Mouse (Mus musculus) CH12.LX (cell line): ENCODE data around the gene Zfp575. TPM values are rescaled to one million over a fixed set of nuclear protein-coding genes. Genes with fewer than 3 reads are reported as not detected.

Source experiments
- DNase-seq: peaks from one replicate; pipeline ENCODE4 v3.0.0-alpha.2; 2013; ENCODE audit errors: extremely low read depth
- H3K27ac ChIP-seq: 2 replicates; pipeline ENCODE4 v1.5.1; 2012; ENCODE audit warnings: low read depth, mild to moderate bottlenecking, control low read depth, moderate library complexity; ENCODE audit not compliant: insufficient read depth
- H3K27me3 ChIP-seq: replicated peaks from 2 replicates; pipeline ENCODE3; 2012; ENCODE audit warnings: inconsistent platforms
- H3K36me3 ChIP-seq, 2 experiments: replicated peaks in 1 of 2; 2 replicates each; pipeline versions ENCODE3 to v1.6.1; 2012; ENCODE audit warnings: inconsistent platforms in 1 of 2, low read length in 1 of 2, mild to moderate bottlenecking in 1 of 2, mixed read lengths in 1 of 2, moderate library complexity in 1 of 2; ENCODE audit not compliant: control insufficient read depth in 1 of 2, insufficient read depth in 1 of 2
- H3K4me1 ChIP-seq, 2 experiments: 2 replicates each; pipeline ENCODE4 v1.6.1; 2012; ENCODE audit warnings: inconsistent platforms in 1 of 2, moderate library complexity in 1 of 2; ENCODE audit not compliant: insufficient read depth in 2 of 2, control insufficient read depth in 1 of 2
- H3K4me2 ChIP-seq: 2 replicates; pipeline ENCODE4 v1.6.1; 2012; ENCODE audit warnings: low read depth, mild to moderate bottlenecking, control low read depth; ENCODE audit not compliant: poor library complexity, insufficient read depth, severe bottlenecking
- H3K4me3 ChIP-seq, 3 experiments: fragments of 150-350 bp in 1 of 3; sonication (generic) in 1 of 3; replicated peaks in 1 of 3; 2 replicates each; pipeline versions ENCODE3 to v1.5.1; 2011 to 2012; ENCODE audit warnings: low read depth in 2 of 3, low read length in 2 of 3, mild to moderate bottlenecking in 2 of 3, moderate library complexity in 2 of 3, control low read depth in 1 of 3, improper control_type of control experiment in 1 of 3, inconsistent platforms in 1 of 3, mixed read lengths in 1 of 3; ENCODE audit not compliant: poor library complexity in 1 of 3
- H3K79me2 ChIP-seq: replicated peaks from 2 replicates; pipeline ENCODE4 v1.6.1; 2012; ENCODE audit warnings: mild to moderate bottlenecking, moderate library complexity; ENCODE audit not compliant: control insufficient read depth, poor library complexity, insufficient read depth, severe bottlenecking; ENCODE audit errors: extremely low read depth
- H3K9ac ChIP-seq: 2 replicates; pipeline ENCODE4 v1.6.1; 2012; ENCODE audit warnings: low read depth, mild to moderate bottlenecking, control low read depth, moderate library complexity; ENCODE audit not compliant: insufficient read depth
- H3K9me3 ChIP-seq: replicated peaks from 2 replicates; pipeline ENCODE3; 2012; ENCODE audit warnings: low read length, inconsistent platforms, mixed read lengths
- BHLHE40 ChIP-seq: IDR thresholded peaks from 2 replicates; pipeline ENCODE4 v1.6.1; 2011; ENCODE audit warnings: mild to moderate bottlenecking, low read depth, low read length, improper control_type of control experiment
- CTCF ChIP-seq, 2 experiments: IDR thresholded peaks in 1 of 2; conservative IDR thresholded peaks in 1 of 2; 2 replicates each; pipeline ENCODE4 v1.5.1; 2011 to 2012; ENCODE audit warnings: low read depth in 2 of 2, low read length in 2 of 2, improper control_type of control experiment in 1 of 2, inconsistent platforms in 1 of 2, mild to moderate bottlenecking in 1 of 2, moderate library complexity in 1 of 2
- E2F4 ChIP-seq: IDR thresholded peaks from 2 replicates; pipeline ENCODE4 v1.6.1; 2011; ENCODE audit warnings: low read depth, low read length, improper control_type of control experiment; ENCODE audit not compliant: insufficient replicate concordance
- ETS1 ChIP-seq: conservative IDR thresholded peaks from 2 replicates; pipeline ENCODE4 v1.6.1; 2012; ENCODE audit warnings: low read depth, mild to moderate bottlenecking, inconsistent platforms, low read length, improper control_type of control experiment, moderate library complexity
- JUN ChIP-seq: IDR thresholded peaks from 2 replicates; pipeline ENCODE4 v1.6.1; 2011; ENCODE audit warnings: low read depth, mild to moderate bottlenecking, low read length, improper control_type of control experiment, moderate library complexity; ENCODE audit not compliant: insufficient read depth
- JUND ChIP-seq: conservative IDR thresholded peaks from 2 replicates; pipeline ENCODE4 v1.6.1; 2011; ENCODE audit warnings: low read depth, low read length, improper control_type of control experiment
- KAT2A ChIP-seq: IDR thresholded peaks from 2 replicates; pipeline ENCODE4 v1.6.1; 2012; ENCODE audit warnings: low read length, improper control_type of control experiment, inconsistent platforms; ENCODE audit not compliant: insufficient replicate concordance
- MAFK ChIP-seq: IDR thresholded peaks from 2 replicates; pipeline ENCODE4 v1.6.1; 2011; ENCODE audit warnings: low read length, improper control_type of control experiment; ENCODE audit not compliant: insufficient replicate concordance
- MXI1 ChIP-seq: IDR thresholded peaks from 2 replicates; pipeline ENCODE4 v1.6.1; 2011; ENCODE audit warnings: mild to moderate bottlenecking, low read depth, low read length, improper control_type of control experiment
- MYC ChIP-seq: IDR thresholded peaks from 2 replicates; pipeline ENCODE4 v1.6.1; 2011; ENCODE audit warnings: low read depth, mild to moderate bottlenecking, improper control_type of control experiment, low read length
- PAX5 ChIP-seq: IDR thresholded peaks from 2 replicates; pipeline ENCODE4 v1.6.1; 2012; ENCODE audit warnings: low read length, inconsistent platforms, mixed read lengths
- POLR2A ChIP-seq: IDR thresholded peaks from 2 replicates; pipeline ENCODE4 v1.6.1; 2011; ENCODE audit warnings: low read depth, mild to moderate bottlenecking, improper control_type of control experiment, low read length
- RCOR1 ChIP-seq: conservative IDR thresholded peaks from 2 replicates; pipeline ENCODE4 v1.6.1; 2012; ENCODE audit warnings: low read depth, mild to moderate bottlenecking, inconsistent platforms, low read length, improper control_type of control experiment
- SIN3A ChIP-seq: IDR thresholded peaks from 2 replicates; pipeline ENCODE4 v1.6.1; 2012; ENCODE audit warnings: low read length, improper control_type of control experiment, inconsistent platforms
- SMC3 ChIP-seq: IDR thresholded peaks from 2 replicates; pipeline ENCODE4 v1.6.1; 2011; ENCODE audit warnings: low read depth, low read length, improper control_type of control experiment
- TCF12 ChIP-seq: IDR thresholded peaks from 2 replicates; pipeline ENCODE4 v1.6.1; 2014; ENCODE audit warnings: low read depth, mild to moderate bottlenecking, inconsistent platforms, low read length, improper control_type of control experiment
- ZC3H11A ChIP-seq: IDR thresholded peaks from 2 replicates; pipeline ENCODE4 v1.6.1; 2012; ENCODE audit warnings: low read depth, mild to moderate bottlenecking, inconsistent platforms, low read length, improper control_type of control experiment
- ZKSCAN1 ChIP-seq: IDR thresholded peaks from 2 replicates; pipeline ENCODE4 v1.6.1; 2012; ENCODE audit warnings: low read depth, inconsistent platforms, low read length, improper control_type of control experiment, borderline replicate concordance
- ZNF384 ChIP-seq: IDR thresholded peaks from 2 replicates; pipeline ENCODE4 v1.6.1; 2012; ENCODE audit warnings: low read depth, low read length, improper control_type of control experiment, inconsistent platforms
- dilution Hi-C: fragments of 300-500 bp; cut with MboI; formaldehyde crosslinking; loops from 2 replicates; pipeline ENCODE4 v1.14.3; 2020; ENCODE audit warnings: low sequenced_read_pairs; ENCODE audit not compliant: extremely low pct_unique_long_range_greater_than_20kb, extremely low pct_ligation_motif_present
- in situ Hi-C: fragments of 300-500 bp; cut with MboI; formaldehyde crosslinking; loops from 3 replicates; pipeline ENCODE4 v1.14.3; 2019; ENCODE audit warnings: low sequenced_read_pairs, low pct_ligation_motif_present, low pct_unique_long_range_greater_than_20kb, mixed read lengths
- polyA plus RNA-seq: library from polyadenylated mRNA; unstranded; fragments of >175 nt; gene quantifications from 2 replicates; pipeline ENCODE4 v1.2.1, GENCODE M21; 2012; ENCODE audit warnings: low read depth; ENCODE audit not compliant: insufficient read length
- total RNA-seq, 2 experiments: library from RNA; depleted of rRNA; stranded (reverse); fragments of 300-350 nt in 1 of 2; fragments of >200 nt in 1 of 2; gene quantifications; 2 replicates each; pipeline ENCODE4 v1.2.3; 2012 to 2014

Zfp575 gene
- total and polyA plus RNA-seq, 3 experiments = 0.09 to 0.81 (median 0.14) TPM

DNA sequence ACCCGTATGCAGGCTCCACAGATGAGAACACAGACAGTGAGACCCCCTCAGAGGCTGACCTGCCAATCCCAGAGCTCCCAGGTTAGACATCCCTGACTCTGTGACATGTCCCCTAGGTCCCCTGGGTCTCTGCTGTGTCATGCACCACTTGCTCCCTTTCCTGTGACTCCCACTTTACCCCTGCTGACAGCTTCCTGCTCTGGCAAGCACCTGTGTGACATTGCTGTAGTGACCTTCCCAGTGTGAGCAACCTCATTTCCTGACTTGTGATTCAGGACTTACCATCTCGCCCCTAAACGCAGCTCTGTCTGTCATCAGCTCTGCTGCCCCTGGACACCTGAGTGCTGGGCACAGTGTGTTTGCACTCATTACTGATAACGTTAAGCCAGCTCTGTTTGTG lies 16.4 kb downstream of the Zfp575 start:
- Histone ChIP-seq H3K79me2 (no peaks in the 10 kb centered on the region), H3K4me2 (no peak overlapping the region), H3K9ac (no peak overlapping the region), H3K9me3 (peaks cover 2% of the 10 kb centered on the region), H3K27me3 (no peaks in the 10 kb centered on the region), H3K4me3 (no peak overlapping the region), H3K4me1 (peaks cover 11 to 69% of the 10 kb centered on the region in 2 experiments), H3K27ac (peak overlapping the region; percentile 32), H3K36me3 (peaks cover 68 to 93% of the 10 kb centered on the region in 2 experiments)
- TF ChIP-seq BHLHE40 (no peak), ETS1 (peak; percentile 50), TCF12 (peak; percentile 28; the same call in 1 of the 2 replicates)
- peak; percentile 70 for DNase-seq
- dilution Hi-C loops = no loop called here
- in situ Hi-C loops = no loop called here

DNA sequence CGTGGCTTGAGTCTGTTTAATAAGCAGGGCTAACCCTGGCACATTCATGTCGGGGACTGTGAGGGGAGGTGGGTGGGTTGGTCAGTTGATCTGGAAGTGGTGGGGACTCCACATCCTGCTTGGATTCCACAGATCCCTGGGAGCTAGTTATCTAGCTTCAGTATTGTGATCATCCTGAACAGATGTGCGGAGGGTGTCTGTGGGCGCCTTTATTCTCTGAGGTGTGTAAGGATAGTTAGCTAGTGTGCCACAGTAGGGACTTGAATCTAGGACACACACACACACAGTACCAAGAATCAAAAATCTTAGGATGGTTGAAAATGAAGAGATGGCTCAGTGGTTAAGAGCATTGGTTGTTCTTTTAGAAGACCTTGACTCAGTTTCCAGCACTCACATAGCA lies 18.9 kb downstream of the Zfp575 start:
- DNase-seq = no peak
- Histone ChIP-seq H3K4me1 (peaks cover 24 to 89% of the 10 kb centered on the region in 2 experiments), H3K27me3 (no peaks in the 10 kb centered on the region), H3K27ac (no peak overlapping the region), H3K36me3 (peaks cover 59 to 77% of the 10 kb centered on the region in 2 experiments), H3K9me3 (peaks cover 2% of the 10 kb centered on the region), H3K79me2 (no peaks in the 10 kb centered on the region), H3K9ac (no peak overlapping the region), H3K4me3 (peak overlapping the region in 1 of 3 experiments; percentile 37), H3K4me2 (no peak overlapping the region)
- in situ Hi-C loops (loop anchor here (5.0 kb wide), 1 partner anchor 36 kb away; the partner anchor contains the start of gene Irgq), dilution Hi-C loops (no loop called here)
- TF ChIP-seq PAX5 = no peak
- TF ChIP-seq ZNF384 = no peak
- no peak for TF ChIP-seq POLR2A
- TF ChIP-seq ZC3H11A = no peak
- no peak for TF ChIP-seq MAFK
- TF ChIP-seq RCOR1 = no peak
- TF ChIP-seq ZKSCAN1 = no peak
- TF ChIP-seq TCF12 = no peak
- no peak for TF ChIP-seq SIN3A
- TF ChIP-seq SMC3 = no peak

DNA sequence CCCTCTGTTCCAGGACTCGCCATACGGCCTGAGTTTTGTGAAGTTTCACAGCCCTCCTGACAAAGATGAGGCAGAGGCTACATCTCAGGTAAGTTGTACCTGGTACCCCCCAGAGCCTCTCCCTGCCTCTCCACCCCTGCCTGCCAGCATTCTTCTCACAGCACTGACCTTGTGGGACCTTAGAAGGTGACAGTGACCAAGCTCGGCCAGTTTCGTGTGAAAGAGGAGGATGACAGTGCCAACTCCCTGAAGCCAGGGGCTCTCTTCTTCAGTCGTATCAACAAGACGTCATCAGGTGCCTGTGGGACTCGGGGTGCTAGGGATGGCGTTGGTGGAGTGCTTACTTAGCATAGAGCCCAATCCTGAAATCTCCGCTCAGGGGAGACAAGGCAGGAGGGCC lies 21.2 kb downstream of the Zfp575 start:
- H3K36me3 ChIP-seq = peaks cover 42 to 68% of the 10 kb centered on the region in 2 experiments
- no peak overlapping the region; the same call in 1 of the 2 replicates for H3K9ac ChIP-seq
- H3K27ac ChIP-seq = peak overlapping the region; percentile 100
- no peak for DNase-seq
- in situ Hi-C loops = loop anchor here (5.0 kb wide), 1 partner anchor 34 kb away; the partner anchor contains the start of gene Irgq
- no peaks in the 10 kb centered on the region for H3K9me3 ChIP-seq
- H3K27me3 ChIP-seq = no peaks in the 10 kb centered on the region
- peak overlapping the region; percentile 5 to 37 (median 11) for H3K4me3 ChIP-seq
- H3K4me2 ChIP-seq = peak overlapping the region; percentile 80; the same call in 1 of the 2 replicates
- 0 out of 2 replicates have a peak, but pooled peaks cover 6% of the 10 kb centered on the region for H3K79me2 ChIP-seq
- dilution Hi-C loops = no loop called here
- peaks cover 41 to 93% of the 10 kb centered on the region in 2 experiments for H3K4me1 ChIP-seq
- TF ChIP-seq ETS1 (no peak), KAT2A (no peak), RCOR1 (no peak), ZNF384 (no peak), MXI1 (no peak), E2F4 (no peak), JUN (no peak), MYC (no peak), JUND (no peak), CTCF (conservative IDR thresholded peaks at IDR 0.05 in 1 of 2, IDR thresholded peaks at IDR 0.05 in 1 of 2; ENCODE audit: low read depth in 2 of 2, low read length in 2 of 2) (no peak)
